Mouse (Mus musculus): ENCODE data around the gene Ngdn. TPM values are rescaled to one million over a fixed set of nuclear protein-coding genes. Genes with fewer than 3 reads are reported as not detected.

The Ngdn gene
- polyA plus RNA-seq, 1 experiment from 2014 or later, result 55.7 TPM

DNA sequence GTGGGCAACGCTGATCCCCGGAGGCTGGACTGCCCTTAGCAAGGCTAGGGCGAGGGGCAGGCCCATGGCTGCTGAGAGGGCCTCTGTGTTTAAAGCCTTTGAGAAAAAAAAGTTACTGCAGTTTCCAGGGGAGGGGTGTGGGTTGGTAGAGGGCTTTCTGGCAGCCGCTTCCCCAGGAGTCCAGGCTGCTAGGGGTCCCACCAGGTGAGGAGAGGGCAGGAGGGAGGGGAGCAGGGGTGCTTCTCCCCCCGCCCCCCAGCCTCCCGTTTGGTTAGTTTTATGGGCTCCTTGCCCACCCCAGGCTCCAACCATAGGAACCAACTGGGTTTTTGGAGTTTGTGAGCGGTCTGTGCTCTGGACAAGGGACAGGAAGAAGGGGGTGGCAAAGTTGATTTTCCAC lies 46.6 kb downstream of the Ngdn start:
- Histone ChIP-seq H3K4me3 (no peak overlapping the region), H3K4me1 (replicated peaks) (peaks cover 22% of the 10 kb centered on the region), H3K27ac (ENCODE audit: poor library complexity, severe bottlenecking) (no peak overlapping the region), H3K9ac (no peak overlapping the region), H3K9me3 (replicated peaks) (no peaks in the 10 kb centered on the region), H3K4me2 (no peak overlapping the region), H3K36me3 (peaks cover 15% of the 10 kb centered on the region), H3K27me3 (replicated peaks) (peaks cover 44% of the 10 kb centered on the region)
- 0 out of 2 replicates have a peak, but pooled peaks have one; percentile 19 for ATAC-seq (ENCODE audit: insufficient number of reproducible peaks, low FRiP score)
- WGBS, result 57% methylated on average over 7 of the region's 7 CpGs

DNA sequence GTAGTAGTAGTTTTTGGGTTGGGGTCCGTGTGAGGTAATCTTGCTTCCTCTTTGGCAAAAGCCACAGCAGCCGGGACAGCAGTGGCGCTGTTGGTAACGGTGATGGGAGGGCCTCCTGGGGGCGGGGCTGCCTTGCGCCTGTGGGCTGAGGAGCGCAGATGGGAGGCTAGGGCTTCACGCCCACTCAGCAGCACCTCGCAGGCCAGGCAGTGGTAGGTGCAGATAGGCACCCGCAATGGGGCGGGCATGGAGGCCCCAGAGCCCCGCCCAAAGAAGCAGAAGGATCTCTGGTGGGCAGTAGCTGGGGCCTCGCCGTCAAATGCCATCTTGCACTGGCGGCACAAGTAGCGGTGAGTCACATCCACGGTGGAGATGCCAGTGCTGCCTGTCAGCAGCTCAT lies 47.4 kb downstream of the Ngdn start:
- H3K9me3 ChIP-seq (replicated peaks), result no peaks in the 10 kb centered on the region
- no peak overlapping the region for H3K27ac ChIP-seq (ENCODE audit: poor library complexity, severe bottlenecking)
- peak overlapping the region; percentile 23 for H3K4me3 ChIP-seq
- peaks cover 22% of the 10 kb centered on the region for H3K36me3 ChIP-seq
- WGBS, result 4% methylated on average over 17 of the region's 17 CpGs
- no peak overlapping the region for H3K9ac ChIP-seq
- H3K4me2 ChIP-seq, result peak overlapping the region; percentile 61
- peaks cover 22% of the 10 kb centered on the region for H3K4me1 ChIP-seq (replicated peaks)
- peak; percentile 80 for ATAC-seq (ENCODE audit: insufficient number of reproducible peaks, low FRiP score)
- peaks cover 44% of the 10 kb centered on the region for H3K27me3 ChIP-seq (replicated peaks)

DNA sequence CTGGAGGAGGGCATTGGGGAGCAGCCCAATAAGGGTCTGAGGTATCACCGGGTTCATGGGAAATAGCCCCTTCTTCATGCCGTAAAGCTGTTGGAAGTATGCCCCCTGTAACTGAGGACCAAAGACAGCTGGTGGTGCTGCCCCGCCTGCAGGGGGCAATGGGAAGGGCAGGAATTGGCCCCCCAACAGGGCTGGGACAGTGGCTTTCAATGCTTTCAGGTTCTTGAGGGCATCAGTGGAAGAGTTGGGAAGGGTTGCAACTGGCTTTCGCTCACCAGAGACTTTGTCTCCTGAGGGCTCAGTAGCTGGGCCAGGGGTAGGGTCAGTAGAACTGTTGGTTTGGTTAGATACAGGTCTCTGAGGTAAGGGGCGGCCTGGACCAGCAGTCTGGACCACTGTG lies 47.9 kb downstream of the Ngdn start:
- WGBS, result 82% methylated on average over 5 of the region's 5 CpGs
- H3K9me3 ChIP-seq (replicated peaks), result no peaks in the 10 kb centered on the region
- H3K4me3 ChIP-seq, result 0 out of 2 replicates have a peak overlapping the region, but pooled peaks have one; percentile 23
- H3K27me3 ChIP-seq (replicated peaks), result peaks cover 44% of the 10 kb centered on the region
- peaks cover 22% of the 10 kb centered on the region for H3K4me1 ChIP-seq (replicated peaks)
- H3K4me2 ChIP-seq, result peak overlapping the region; percentile 61
- ATAC-seq (ENCODE audit: insufficient number of reproducible peaks, low FRiP score), result no peak
- H3K27ac ChIP-seq (ENCODE audit: poor library complexity, severe bottlenecking), result no peak overlapping the region
- no peak overlapping the region for H3K9ac ChIP-seq
- H3K36me3 ChIP-seq, result peaks cover 22% of the 10 kb centered on the region

DNA sequence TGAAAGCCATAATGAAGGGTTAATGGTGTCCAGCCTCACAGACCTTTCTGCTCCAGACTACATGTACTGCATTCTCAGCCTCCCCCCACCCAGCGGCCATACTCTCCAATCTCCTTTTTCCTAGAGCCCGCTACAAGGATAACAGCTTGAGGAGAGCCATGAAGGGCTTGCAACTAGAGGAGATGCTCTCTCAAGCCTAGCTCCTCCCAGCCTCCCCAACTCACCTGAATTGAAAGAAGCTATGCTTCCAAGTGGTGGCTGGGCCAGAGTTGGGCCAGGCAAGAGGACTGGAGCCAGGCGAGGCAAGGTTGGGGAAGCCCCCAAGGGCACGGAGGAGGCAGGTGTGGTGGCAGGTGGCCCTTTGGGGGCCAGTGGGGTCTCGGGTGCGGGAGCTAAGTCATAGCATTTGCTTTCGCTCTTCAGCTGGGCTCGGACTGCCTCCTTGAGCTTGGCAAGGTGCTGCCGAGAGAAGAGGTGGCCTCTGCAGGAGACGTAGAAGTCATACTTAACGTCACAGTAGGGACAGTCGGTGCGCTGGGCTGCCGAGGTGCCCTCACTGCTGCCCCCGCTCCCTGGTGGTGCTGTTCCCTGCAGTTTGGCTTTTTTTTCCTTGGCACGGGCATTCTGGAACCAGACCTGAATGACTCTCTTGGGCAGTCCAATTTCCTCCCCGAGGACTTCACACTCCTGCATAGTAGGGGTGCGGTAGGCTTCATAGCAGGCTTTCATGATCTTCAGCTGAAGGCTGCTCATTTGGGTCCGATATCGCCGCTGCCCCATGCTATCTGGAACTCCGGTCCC lies 48.5 kb downstream of the Ngdn start:
- peaks cover 46% of the 10 kb centered on the region for H3K27me3 ChIP-seq (replicated peaks)
- no peak overlapping the region for H3K9ac ChIP-seq
- H3K9me3 ChIP-seq (replicated peaks), result no peaks in the 10 kb centered on the region
- peaks cover 22% of the 10 kb centered on the region for H3K36me3 ChIP-seq
- no peak overlapping the region for H3K27ac ChIP-seq (ENCODE audit: poor library complexity, severe bottlenecking)
- H3K4me1 ChIP-seq (replicated peaks), result peaks cover 22% of the 10 kb centered on the region
- 76% methylated on average over 22 of the region's 22 CpGs for WGBS
- no peak overlapping the region for H3K4me3 ChIP-seq
- ATAC-seq (ENCODE audit: insufficient number of reproducible peaks, low FRiP score), result no peak
- no peak overlapping the region for H3K4me2 ChIP-seq

DNA sequence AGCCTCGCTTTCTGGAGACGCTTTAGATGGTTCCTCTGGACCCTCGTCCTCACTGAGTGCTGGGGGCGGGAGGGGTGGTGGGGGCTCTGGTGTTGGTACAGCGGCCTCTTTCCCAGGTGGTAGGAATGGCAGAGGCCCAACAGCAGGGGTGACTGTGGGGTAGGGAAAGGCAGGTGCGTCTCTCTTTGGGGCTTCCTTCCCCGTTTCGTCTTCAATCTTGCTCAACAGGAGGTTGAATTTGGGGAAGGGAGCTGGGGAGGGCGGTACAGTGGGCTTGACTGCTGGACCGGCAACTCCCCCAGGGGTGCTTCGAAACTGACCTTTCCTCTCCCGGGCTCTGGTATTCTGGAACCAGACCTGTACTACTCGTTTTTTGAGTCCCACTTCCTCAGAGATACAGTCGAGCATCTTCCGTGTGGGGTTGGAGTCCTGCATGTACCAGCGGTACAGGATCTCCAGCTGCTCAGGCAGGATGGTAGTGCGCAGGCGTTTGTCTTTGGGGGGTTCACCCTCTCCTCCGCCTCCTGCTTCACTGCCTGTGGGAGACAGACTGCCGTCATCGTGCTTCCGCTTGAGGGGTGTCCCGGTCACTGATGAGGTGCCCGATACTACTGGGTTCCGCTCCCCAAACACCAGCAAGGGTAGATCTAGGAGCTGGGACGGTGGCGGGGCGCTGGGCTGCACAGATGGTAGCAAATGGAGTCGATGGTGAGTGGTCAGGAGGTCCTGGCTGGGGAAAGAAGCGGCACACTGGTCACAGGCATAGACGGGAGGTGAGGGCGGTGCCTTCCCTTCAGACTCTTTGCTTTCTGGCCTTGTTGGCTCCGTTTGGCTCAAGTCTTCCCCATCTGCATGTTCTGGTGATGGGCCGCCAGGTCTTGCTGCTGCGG lies 49.5 kb downstream of the Ngdn start:
- Histone ChIP-seq H3K4me3 (no peak overlapping the region), H3K9ac (0 out of 2 replicates have a peak overlapping the region, but pooled peaks have one; percentile 16), H3K36me3 (peaks cover 26% of the 10 kb centered on the region), H3K4me2 (no peak overlapping the region), H3K9me3 (replicated peaks) (no peaks in the 10 kb centered on the region), H3K27me3 (replicated peaks) (peaks cover 46% of the 10 kb centered on the region), H3K4me1 (replicated peaks) (peaks cover 18% of the 10 kb centered on the region), H3K27ac (ENCODE audit: poor library complexity, severe bottlenecking) (no peak overlapping the region)
- WGBS, result 58% methylated on average over 35 of the region's 35 CpGs
- no peak for ATAC-seq (ENCODE audit: insufficient number of reproducible peaks, low FRiP score)

DNA sequence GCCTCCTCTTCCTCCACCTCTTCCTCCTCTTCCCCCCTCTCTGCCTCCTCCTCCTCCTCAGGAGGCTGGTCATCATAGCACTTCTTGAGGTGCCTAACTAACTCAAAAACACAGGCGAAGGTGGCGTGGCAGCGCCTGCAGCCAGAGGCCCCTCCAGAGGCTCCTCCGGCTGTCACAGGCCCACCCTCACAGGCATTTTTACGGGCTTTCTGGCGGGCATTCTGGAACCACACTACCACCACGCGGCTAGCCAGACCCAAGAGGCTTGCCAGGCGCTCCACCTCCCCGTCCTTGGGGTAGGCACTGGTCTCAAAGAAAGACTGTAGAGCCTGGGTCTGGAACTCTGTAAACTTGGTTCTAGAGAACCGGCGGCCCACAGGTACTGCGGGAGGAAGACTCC lies 50.1 kb downstream of the Ngdn start:
- ATAC-seq (ENCODE audit: insufficient number of reproducible peaks, low FRiP score), result no peak
- 84% methylated on average over 13 of the region's 13 CpGs for WGBS
- Histone ChIP-seq H3K9ac (no peak overlapping the region), H3K4me2 (no peak overlapping the region), H3K36me3 (peaks cover 30% of the 10 kb centered on the region), H3K4me1 (replicated peaks) (peaks cover 15% of the 10 kb centered on the region), H3K27ac (ENCODE audit: poor library complexity, severe bottlenecking) (no peak overlapping the region), H3K9me3 (replicated peaks) (no peaks in the 10 kb centered on the region), H3K27me3 (replicated peaks) (peaks cover 50% of the 10 kb centered on the region), H3K4me3 (no peak overlapping the region)

DNA sequence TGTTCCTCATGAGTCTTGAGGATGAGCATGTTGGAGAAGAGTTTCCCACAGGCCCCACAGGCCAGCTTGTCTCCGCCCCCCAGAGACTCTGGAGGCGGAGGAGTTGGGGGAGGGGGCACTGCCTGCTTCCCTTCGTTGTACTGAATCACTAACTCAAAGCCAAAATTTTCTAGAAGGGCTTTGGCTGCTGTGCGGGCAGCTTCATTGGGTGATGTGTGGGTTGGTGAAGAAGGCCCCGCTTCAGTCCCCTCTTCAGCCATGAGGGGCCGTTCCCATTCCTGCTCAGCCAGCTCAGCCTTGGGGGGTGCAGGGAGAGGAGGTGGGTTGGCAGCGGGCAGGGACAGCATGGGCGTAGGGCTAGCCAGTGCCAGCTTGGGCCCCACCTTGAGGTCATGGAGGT lies 50.8 kb downstream of the Ngdn start:
- peaks cover 57% of the 10 kb centered on the region for H3K27me3 ChIP-seq (replicated peaks)

DNA sequence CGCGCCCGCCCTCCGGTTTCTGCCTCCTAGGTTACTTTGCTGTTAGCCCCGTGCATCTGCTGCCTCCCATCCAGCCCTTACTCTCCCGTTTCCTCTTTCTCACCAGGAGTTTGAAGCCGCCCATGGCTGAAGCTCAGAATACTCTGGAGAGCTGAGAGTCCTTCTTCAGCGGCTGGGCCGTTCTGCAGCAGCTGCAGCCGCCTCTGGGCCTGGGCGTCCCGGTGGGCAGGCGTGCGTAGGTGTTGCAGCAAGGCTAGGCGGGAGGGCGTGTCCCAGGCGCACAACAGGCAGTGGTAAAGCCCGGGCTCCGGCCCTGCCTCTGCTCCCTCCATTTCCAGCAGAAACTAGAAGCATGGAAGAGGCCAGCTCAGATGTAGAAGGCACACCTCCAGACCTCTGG lies 56.5 kb downstream of the Ngdn start:
- no peak for ATAC-seq (ENCODE audit: insufficient number of reproducible peaks, low FRiP score)

More for the DNA sequence above, 50.8 kb downstream of the Ngdn start:
- no peak for ATAC-seq (ENCODE audit: insufficient number of reproducible peaks, low FRiP score)
- Histone ChIP-seq H3K36me3 (peaks cover 30% of the 10 kb centered on the region), H3K9me3 (replicated peaks) (no peaks in the 10 kb centered on the region), H3K4me3 (no peak overlapping the region), H3K9ac (no peak overlapping the region), H3K4me2 (no peak overlapping the region), H3K27ac (ENCODE audit: poor library complexity, severe bottlenecking) (no peak overlapping the region), H3K4me1 (replicated peaks) (peaks cover 15% of the 10 kb centered on the region)
- 82% methylated on average over 8 of the region's 8 CpGs for WGBS

More for the DNA sequence above, 56.5 kb downstream of the Ngdn start:
- Histone ChIP-seq H3K4me1 (replicated peaks) (peaks cover 9% of the 10 kb centered on the region; the same call in 1 of the 2 replicates), H3K27me3 (replicated peaks) (peaks cover 60% of the 10 kb centered on the region), H3K27ac (ENCODE audit: poor library complexity, severe bottlenecking) (no peak overlapping the region), H3K9ac (0 out of 2 replicates have a peak overlapping the region, but pooled peaks have one; percentile 3), H3K36me3 (peaks cover 16% of the 10 kb centered on the region), H3K4me3 (no peak overlapping the region), H3K9me3 (replicated peaks) (no peaks in the 10 kb centered on the region), H3K4me2 (peak overlapping the region; percentile 46)
- 25% methylated on average over 19 of the region's 19 CpGs for WGBS

MicroRNA genes within 50 kb of the gene (microRNA counts, 519-probe panel; counts per million panel counts)
- microRNA mmu-miR-208b, result 7,850 counts per million, percentile 95 among the panel's probes with 10 or more counts

Small RNAs within 50 kb of the gene (microRNA-seq; reads per million reads assigned to microRNA genes)
- 62,226 reads per million, percentile 99 among the genes with 10 or more reads in this experiment for gene Mir208b

Other genes starting within 250 kb of the Ngdn start
- 4.4 and 4.7 TPM in 2 replicates for gene Slc7a8, start 233.5 kb upstream of the Ngdn start, polyA plus RNA-seq (2016; fragmentation: Nextera tagmentation; extraction: Ambion mirVana)
- gene Rnf212b, start 201.3 kb upstream of the Ngdn start, polyA plus RNA-seq (2016; fragmentation: Nextera tagmentation; extraction: Ambion mirVana), result not detected in 2 replicates
- gene Homez, start 144.5 kb upstream of the Ngdn start, polyA plus RNA-seq (2016; fragmentation: Nextera tagmentation; extraction: Ambion mirVana), result 7.4 and 10.4 TPM in 2 replicates
- 0.62 and 0.79 TPM in 2 replicates for gene Ppp1r3e, start 137.9 kb upstream of the Ngdn start, polyA plus RNA-seq (2016; fragmentation: Nextera tagmentation; extraction: Ambion mirVana)
- 2.3 and 2.4 TPM in 2 replicates for gene Bcl2l2, start 132.1 kb upstream of the Ngdn start, polyA plus RNA-seq (2016; fragmentation: Nextera tagmentation; extraction: Ambion mirVana)
- not detected in 2 replicates for gene Gm20521, start 132.0 kb upstream of the Ngdn start, polyA plus RNA-seq (2016; fragmentation: Nextera tagmentation; extraction: Ambion mirVana)
- gene Pabpn1, start 123.0 kb upstream of the Ngdn start, polyA plus RNA-seq (2016; fragmentation: Nextera tagmentation; extraction: Ambion mirVana), result 96.3 and 101 TPM in 2 replicates
- gene Slc22a17, start 102.3 kb upstream of the Ngdn start, polyA plus RNA-seq (2016; fragmentation: Nextera tagmentation; extraction: Ambion mirVana), result 47.1 and 50.8 TPM in 2 replicates
- 15.0 and 16.7 TPM in 2 replicates for gene Efs, start 89.3 kb upstream of the Ngdn start, polyA plus RNA-seq (2016; fragmentation: Nextera tagmentation; extraction: Ambion mirVana)
- gene Il25, start 82.8 kb upstream of the Ngdn start, polyA plus RNA-seq (2016; fragmentation: Nextera tagmentation; extraction: Ambion mirVana), result not detected in 2 replicates
- gene Cmtm5, start 79.2 kb upstream of the Ngdn start, polyA plus RNA-seq (2016; fragmentation: Nextera tagmentation; extraction: Ambion mirVana), result 0.57 and 0.89 TPM in 2 replicates
- 2,737 and 2,858 TPM in 2 replicates for gene Myh6, start 48.5 kb upstream of the Ngdn start, polyA plus RNA-seq (2016; fragmentation: Nextera tagmentation; extraction: Ambion mirVana)
- not detected in 2 replicates for gene Gm17428, start 38.5 kb upstream of the Ngdn start, polyA plus RNA-seq (2016; fragmentation: Nextera tagmentation; extraction: Ambion mirVana)
- gene Myh7, start 20.8 kb upstream of the Ngdn start, polyA plus RNA-seq (2016; fragmentation: Nextera tagmentation; extraction: Ambion mirVana), result 5,583 and 5,934 TPM in 2 replicates
- 4.4 and 4.5 TPM in 2 replicates for gene Zfhx2, start 76.9 kb downstream of the Ngdn start, polyA plus RNA-seq (2016; fragmentation: Nextera tagmentation; extraction: Ambion mirVana)
- gene Thtpa, start 79.3 kb downstream of the Ngdn start, polyA plus RNA-seq (2016; fragmentation: Nextera tagmentation; extraction: Ambion mirVana), result 14.3 and 14.8 TPM in 2 replicates
- gene Ap1g2, start 91.1 kb downstream of the Ngdn start, polyA plus RNA-seq (2016; fragmentation: Nextera tagmentation; extraction: Ambion mirVana), result 8.7 and 9.8 TPM in 2 replicates
- gene Jph4, start 101.5 kb downstream of the Ngdn start, polyA plus RNA-seq (2016; fragmentation: Nextera tagmentation; extraction: Ambion mirVana), result 0.09 and 0.18 TPM in 2 replicates
- not detected in 2 replicates for gene Dhrs2, start 206.6 kb downstream of the Ngdn start, polyA plus RNA-seq (2016; fragmentation: Nextera tagmentation; extraction: Ambion mirVana)